Mouse (Mus musculus): Measurements from ENCODE around the gene Plekhh3.
"Not testable (repeated sequence)": the region's sequence is repeated elsewhere in the genome, so short reads cannot be mapped to it uniquely, and the experiment has no call there.

Plekhh3 gene

GRCm38 (mm10) chr11:101171721-101172433 lies 726 bp upstream of the Plekhh3 start:
- DNase-seq (ENCODE audit: low read depth, low spot score): peak; percentile 93

GRCm38 (mm10) chr11:101170354-101170810 lies 769 bp downstream of the Plekhh3 start, which contains the start of gene Cntnap1:
Gene Cntnap1, plus strand, starts transcription at chr11:101170523.
- DNase-seq (ENCODE audit: low read depth, low spot score): peak; percentile 66

- DNase-seq (ENCODE audit: low read depth, low spot score): no peak
Measured at GRCm38 (mm10) chr11:101169301-101170107, 1.6 kb downstream of the Plekhh3 start.

- no peak for DNase-seq (ENCODE audit: low read depth, low spot score)
Measured at GRCm38 (mm10) chr11:101168301-101168980, 2.7 kb downstream of the Plekhh3 start.

GRCm38 (mm10) chr11:101167963-101168300 lies 3.2 kb downstream of the Plekhh3 start:
- DNase-seq (ENCODE audit: low read depth, low spot score): no peak

GRCm38 (mm10) chr11:101167211-101167962 lies 3.8 kb downstream of the Plekhh3 start:
- no peak for DNase-seq (ENCODE audit: low read depth, low spot score)

- no peak for DNase-seq (ENCODE audit: low read depth, low spot score)
Measured at GRCm38 (mm10) chr11:101166357-101166756, 4.8 kb downstream of the Plekhh3 start.

- no peak for DNase-seq (ENCODE audit: low read depth, low spot score)
Measured at GRCm38 (mm10) chr11:101164677-101165580, 6.2 kb downstream of the Plekhh3 start.

- DNase-seq (ENCODE audit: low read depth, low spot score): no peak
Measured at GRCm38 (mm10) chr11:101164351-101164665, 6.8 kb downstream of the Plekhh3 start.

GRCm38 (mm10) chr11:101163476-101164350 lies 7.4 kb downstream of the Plekhh3 start:
- no peak for DNase-seq (ENCODE audit: low read depth, low spot score)

GRCm38 (mm10) chr11:101162772-101163171 lies 8.4 kb downstream of the Plekhh3 start:
- DNase-seq (ENCODE audit: low read depth, low spot score): peak; percentile 70

- peak; percentile 74 for DNase-seq (ENCODE audit: low read depth, low spot score)
Measured at GRCm38 (mm10) chr11:101162301-101162700, 8.8 kb downstream of the Plekhh3 start.

- DNase-seq (ENCODE audit: low read depth, low spot score): no peak
Measured at GRCm38 (mm10) chr11:101161551-101161950, 9.6 kb downstream of the Plekhh3 start.

- not testable (repeated sequence) for DNase-seq (ENCODE audit: low read depth, low spot score)
Measured at GRCm38 (mm10) chr11:101160981-101161505, 10.1 kb downstream of the Plekhh3 start.

GRCm38 (mm10) chr11:101160151-101160550 lies 11.0 kb downstream of the Plekhh3 start:
- DNase-seq (ENCODE audit: low read depth, low spot score): not testable (repeated sequence)

GRCm38 (mm10) chr11:101155728-101156371 lies 15.3 kb downstream of the Plekhh3 start, which contains the start of gene Tubg2:
Gene Tubg2, plus strand, starts transcription at chr11:101155907.
- no peak for DNase-seq (ENCODE audit: low read depth, low spot score)

GRCm38 (mm10) chr11:101155151-101155550 lies 16.0 kb downstream of the Plekhh3 start:
- DNase-seq (ENCODE audit: low read depth, low spot score): no peak

- no peak for DNase-seq (ENCODE audit: low read depth, low spot score)
Measured at GRCm38 (mm10) chr11:101154648-101155047, 16.5 kb downstream of the Plekhh3 start.

GRCm38 (mm10) chr11:101152825-101153224 lies 18.3 kb downstream of the Plekhh3 start:
- peak; percentile 79 for DNase-seq (ENCODE audit: low read depth, low spot score)

Data from 3T3-L1 (cell line).